Mouse (Mus musculus) MEL (cell line): ENCODE measurements around the gene Amh. TPM values are rescaled to one million over a fixed set of nuclear protein-coding genes. Genes with fewer than 3 reads are reported as not detected.

Experiments
- DNase-seq: peaks from one replicate; pipeline ENCODE4 v3.0.0; 2011; ENCODE audit warnings: low read depth, low spot score
- H3K27ac ChIP-seq: 2 replicates; pipeline ENCODE4 v1.5.1; 2012; ENCODE audit warnings: low read depth, mild to moderate bottlenecking, control low read depth, low read length, moderate library complexity; ENCODE audit not compliant: control insufficient read depth
- H3K27me3 ChIP-seq, 2 experiments: fragments of 150-350 bp in 1 of 2; sonication (generic) in 1 of 2; 2 replicates each; pipeline ENCODE4 v1.6.1; 2012; ENCODE audit warnings: low read length in 2 of 2, mild to moderate bottlenecking in 2 of 2, improper control_type of control experiment in 1 of 2, moderate library complexity in 1 of 2; ENCODE audit not compliant: insufficient read depth in 2 of 2, control insufficient read depth in 1 of 2
- H3K36me3 ChIP-seq, 2 experiments: 2 replicates each; pipeline ENCODE4 v1.6.1; 2012 to 2014; ENCODE audit warnings: low read length in 2 of 2, improper control_type of control experiment in 1 of 2, inconsistent platforms in 1 of 2, mild to moderate bottlenecking in 1 of 2; ENCODE audit not compliant: insufficient read depth in 2 of 2, control insufficient read depth in 1 of 2
- H3K4me1 ChIP-seq, 2 experiments: fragments of 150-350 bp in 1 of 2; sonication (generic) in 1 of 2; 2 replicates each; pipeline ENCODE4 v1.6.1; 2012; ENCODE audit warnings: low read length in 2 of 2, improper control_type of control experiment in 1 of 2, mild to moderate bottlenecking in 1 of 2; ENCODE audit not compliant: insufficient read depth in 2 of 2, control insufficient read depth in 1 of 2
- H3K4me3 ChIP-seq, 2 experiments: fragments of 150-350 bp in 1 of 2; sonication (generic) in 1 of 2; 2 replicates each; pipeline ENCODE4 v1.5.1; 2012; ENCODE audit warnings: low read depth in 2 of 2, low read length in 2 of 2, mild to moderate bottlenecking in 2 of 2, moderate library complexity in 2 of 2, control low read depth in 1 of 2, improper control_type of control experiment in 1 of 2; ENCODE audit not compliant: control insufficient read depth in 1 of 2, insufficient read depth in 1 of 2
- H3K79me2 ChIP-seq: 2 replicates; pipeline ENCODE4 v1.6.1; 2012; ENCODE audit warnings: mild to moderate bottlenecking, low read length, moderate library complexity; ENCODE audit not compliant: control insufficient read depth, poor library complexity, insufficient read depth
- H3K9ac ChIP-seq: 2 replicates; pipeline ENCODE4 v1.6.1; 2012; ENCODE audit warnings: low read depth, mild to moderate bottlenecking, control low read depth, low read length, moderate library complexity; ENCODE audit not compliant: control insufficient read depth, poor library complexity, severe bottlenecking
- H3K9me3 ChIP-seq: fragments of 150-350 bp; sonication (generic); replicated peaks from 2 replicates; pipeline ENCODE4 v1.6.1; 2012; ENCODE audit warnings: mild to moderate bottlenecking, low read length, improper control_type of control experiment, moderate library complexity; ENCODE audit not compliant: insufficient read depth
- CHD1 ChIP-seq: IDR thresholded peaks from 2 replicates; pipeline ENCODE4 v1.6.1; 2012; ENCODE audit warnings: low read depth, mild to moderate bottlenecking, inconsistent platforms, low read length, improper control_type of control experiment
- CHD2 ChIP-seq: IDR thresholded peaks from 2 replicates; pipeline ENCODE4 v1.6.1; 2011; ENCODE audit warnings: low read length, improper control_type of control experiment
- CTCF ChIP-seq, 3 experiments: IDR thresholded peaks in 2 of 3; conservative IDR thresholded peaks in 1 of 3; 2 replicates each; pipeline ENCODE4 v1.5.1; 2011 to 2012; ENCODE audit warnings: low read length in 3 of 3, low read depth in 2 of 3, mild to moderate bottlenecking in 2 of 3, improper control_type of control experiment in 1 of 3, inconsistent platforms in 1 of 3, mixed read lengths in 1 of 3, moderate library complexity in 1 of 3; ENCODE audit not compliant: control insufficient read depth in 1 of 3, insufficient read depth in 1 of 3, poor library complexity in 1 of 3, severe bottlenecking in 1 of 3
- ELF1 ChIP-seq: IDR thresholded peaks from 2 replicates; pipeline ENCODE4 v1.6.1; 2014; ENCODE audit warnings: low read depth, mild to moderate bottlenecking, inconsistent platforms, low read length, improper control_type of control experiment, moderate library complexity
- EP300 ChIP-seq, 2 experiments: IDR thresholded peaks; 2 replicates each; pipeline ENCODE4 v1.6.1; 2011; ENCODE audit warnings: improper control_type of control experiment in 2 of 2, low read length in 2 of 2, low read depth in 1 of 2, mild to moderate bottlenecking in 1 of 2
- ETS1 ChIP-seq: IDR thresholded peaks from 2 replicates; pipeline ENCODE4 v1.6.1; 2012; ENCODE audit warnings: low read depth, mild to moderate bottlenecking, inconsistent platforms, low read length, improper control_type of control experiment, moderate library complexity
- HCFC1 ChIP-seq: IDR thresholded peaks from 2 replicates; pipeline ENCODE4 v1.6.1; 2012; ENCODE audit warnings: low read depth, mild to moderate bottlenecking, inconsistent platforms, low read length, improper control_type of control experiment, moderate library complexity
- JUND ChIP-seq: IDR thresholded peaks from 2 replicates; pipeline ENCODE4 v1.6.1; 2011; ENCODE audit warnings: low read depth, mild to moderate bottlenecking, improper control_type of control experiment, low read length
- MAFK ChIP-seq: IDR thresholded peaks from 2 replicates; pipeline ENCODE4 v1.6.1; 2011; ENCODE audit warnings: low read depth, mild to moderate bottlenecking, low read length, improper control_type of control experiment, borderline replicate concordance
- MAZ ChIP-seq: IDR thresholded peaks from 2 replicates; pipeline ENCODE4 v1.6.1; 2012; ENCODE audit warnings: low read depth, mild to moderate bottlenecking, inconsistent platforms, low read length, improper control_type of control experiment
- MEF2A ChIP-seq: IDR thresholded peaks from 2 replicates; pipeline ENCODE4 v1.6.1; 2014; ENCODE audit warnings: low read depth, mild to moderate bottlenecking, inconsistent platforms, low read length, improper control_type of control experiment; ENCODE audit not compliant: poor library complexity, insufficient replicate concordance, severe bottlenecking; ENCODE audit errors: extremely low read depth
- MXI1 ChIP-seq: IDR thresholded peaks from 2 replicates; pipeline ENCODE4 v1.6.1; 2011; ENCODE audit warnings: mild to moderate bottlenecking, low read depth, low read length, improper control_type of control experiment
- MYB ChIP-seq: IDR thresholded peaks from 2 replicates; pipeline ENCODE4 v1.6.1; 2011; ENCODE audit warnings: mild to moderate bottlenecking, low read depth, low read length, improper control_type of control experiment
- NELFE ChIP-seq: IDR thresholded peaks from 2 replicates; pipeline ENCODE4 v1.6.1; 2011; ENCODE audit warnings: low read depth, low read length, improper control_type of control experiment
- NRF1 ChIP-seq: IDR thresholded peaks from 2 replicates; pipeline ENCODE4 v1.6.1; 2014; ENCODE audit warnings: low read depth, mild to moderate bottlenecking, inconsistent platforms, low read length, improper control_type of control experiment, moderate library complexity; ENCODE audit not compliant: poor library complexity, insufficient read depth, severe bottlenecking
- POLR2A ChIP-seq, 2 experiments: IDR thresholded peaks; 2 replicates each; pipeline ENCODE4 v1.6.1; 2011 to 2012; ENCODE audit warnings: low read length in 2 of 2, mild to moderate bottlenecking in 2 of 2, control low read depth in 1 of 2, improper control_type of control experiment in 1 of 2, low read depth in 1 of 2, moderate library complexity in 1 of 2; ENCODE audit not compliant: control insufficient read depth in 1 of 2, insufficient read depth in 1 of 2, poor library complexity in 1 of 2
- POLR2AphosphoS2 ChIP-seq: IDR thresholded peaks from 2 replicates; pipeline ENCODE4 v1.6.1; 2011; ENCODE audit warnings: low read length, improper control_type of control experiment
- RAD21 ChIP-seq: IDR thresholded peaks from 2 replicates; pipeline ENCODE4 v1.6.1; 2011; ENCODE audit warnings: mild to moderate bottlenecking, low read depth, low read length, improper control_type of control experiment
- RCOR1 ChIP-seq: IDR thresholded peaks from 2 replicates; pipeline ENCODE4 v1.6.1; 2012; ENCODE audit warnings: low read depth, mild to moderate bottlenecking, inconsistent platforms, low read length, improper control_type of control experiment
- SIN3A ChIP-seq: IDR thresholded peaks from 2 replicates; pipeline ENCODE4 v1.6.1; 2012; ENCODE audit warnings: low read length, improper control_type of control experiment, inconsistent platforms
- TAL1 ChIP-seq: IDR thresholded peaks from 2 replicates; pipeline ENCODE4 v1.6.1; 2012; ENCODE audit warnings: mild to moderate bottlenecking, inconsistent platforms, low read length, moderate library complexity, mixed read lengths
- TBP ChIP-seq: IDR thresholded peaks from 2 replicates; pipeline ENCODE4 v1.8.0; 2011; ENCODE audit warnings: low read depth, low read length, improper control_type of control experiment
- UBTF ChIP-seq: IDR thresholded peaks from 2 replicates; pipeline ENCODE4 v1.6.1; 2012; ENCODE audit warnings: low read depth, mild to moderate bottlenecking, inconsistent platforms, low read length, improper control_type of control experiment, moderate library complexity, borderline replicate concordance; ENCODE audit not compliant: insufficient read depth
- USF1 ChIP-seq: IDR thresholded peaks from 2 replicates; pipeline ENCODE4 v1.6.1; 2014; ENCODE audit warnings: low read depth, mild to moderate bottlenecking, inconsistent platforms, low read length, improper control_type of control experiment, moderate library complexity
- USF2 ChIP-seq, 2 experiments: IDR thresholded peaks; 2 replicates each; pipeline ENCODE4 v1.6.1; 2011 to 2012; ENCODE audit warnings: improper control_type of control experiment in 2 of 2, low read length in 2 of 2, borderline replicate concordance in 1 of 2, inconsistent platforms in 1 of 2, low read depth in 1 of 2, mild to moderate bottlenecking in 1 of 2; ENCODE audit not compliant: insufficient read depth in 1 of 2
- ZKSCAN1 ChIP-seq: IDR thresholded peaks from 2 replicates; pipeline ENCODE4 v1.6.1; 2012; ENCODE audit warnings: low read depth, mild to moderate bottlenecking, inconsistent platforms, low read length, improper control_type of control experiment, moderate library complexity
- ZMIZ1 ChIP-seq: IDR thresholded peaks from 2 replicates; pipeline ENCODE4 v1.6.1; 2012; ENCODE audit warnings: low read depth, mild to moderate bottlenecking, inconsistent platforms, low read length, improper control_type of control experiment, moderate library complexity
- ZNF384 ChIP-seq: IDR thresholded peaks from 2 replicates; pipeline ENCODE4 v1.6.1; 2012; ENCODE audit warnings: low read depth, mild to moderate bottlenecking, inconsistent platforms, low read length, improper control_type of control experiment
- polyA plus RNA-seq, 2 experiments: library from polyadenylated mRNA; stranded (reverse) in 1 of 2; unstranded in 1 of 2; fragments of >175 nt in 1 of 2; fragments of >200 nt in 1 of 2; gene quantifications; 2 replicates each; pipeline versions ENCODE4 v1.2.1 to v1.2.4; 2012; ENCODE audit warnings: low replicate concordance in 2 of 2, low read depth in 1 of 2; ENCODE audit not compliant: insufficient read length in 2 of 2, insufficient read depth in 1 of 2, missing spikeins in 1 of 2
- total RNA-seq: library from RNA; depleted of rRNA; stranded (reverse); fragments of 300-350 nt; gene quantifications from 2 replicates; pipeline ENCODE4 v1.2.3, GENCODE M21; 2012

Amh gene
- total and polyA plus RNA-seq, 3 experiments: 0.42 to 1.1 TPM; not detected in 1

DNA sequence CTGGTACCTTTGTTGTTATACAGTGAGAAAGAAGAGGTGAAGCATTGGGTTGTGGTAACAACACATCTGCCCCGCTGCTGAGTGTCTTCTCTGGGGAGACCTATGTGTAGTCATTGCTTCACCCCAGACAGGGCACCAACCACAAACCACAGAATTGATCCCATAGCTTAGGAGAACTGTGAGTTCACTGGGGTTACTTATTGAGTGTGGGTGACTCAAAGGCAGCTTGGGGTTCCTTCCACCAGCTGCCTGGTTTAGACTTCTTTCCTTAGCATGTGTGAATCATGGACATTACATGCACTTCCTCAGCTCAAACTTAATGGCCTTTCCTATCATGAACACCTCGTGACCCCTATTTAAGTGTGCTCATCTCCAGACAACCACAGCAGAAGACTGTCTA, 41.5 kb upstream of the Amh start:
- Histone ChIP-seq H3K27ac (no peak overlapping the region), H3K27me3 (no peaks in the 10 kb centered on the region), H3K4me1 (no peaks in the 10 kb centered on the region), H3K4me3 (no peak overlapping the region), H3K9ac (no peak overlapping the region), H3K9me3 (no peaks in the 10 kb centered on the region), H3K79me2 (peaks cover 53% of the 10 kb centered on the region), H3K36me3 (peaks cover 0 to 21% of the 10 kb centered on the region in 2 experiments; a peak in 2 of 4 replicates)
- DNase-seq: no peak
- TF ChIP-seq CHD2: no peak
- no peak for TF ChIP-seq CTCF (IDR thresholded peaks at IDR 0.05 in 2 of 3, conservative IDR thresholded peaks at IDR 0.05 in 1 of 3; ENCODE audit: control insufficient read depth in 1 of 3, insufficient read depth in 1 of 3, low read depth in 2 of 3, low read length in 3 of 3, poor library complexity in 1 of 3, severe bottlenecking in 1 of 3)
- no peak for TF ChIP-seq MEF2A
- no peak for TF ChIP-seq TBP
- no peak for TF ChIP-seq TAL1

- Histone ChIP-seq H3K27ac (no peak overlapping the region), H3K4me1 (no peaks in the 10 kb centered on the region), H3K9me3 (no peaks in the 10 kb centered on the region)
Observed at GRCm38 (mm10) chr10:80765746-80766145, 39.3 kb upstream of the Amh start.

GRCm38 (mm10) chr10:80766161-80766815, 38.8 kb upstream of the Amh start:
- Histone ChIP-seq H3K36me3 (peaks cover 0 to 32% of the 10 kb centered on the region in 2 experiments; a peak in 2 of 4 replicates), H3K27me3 (no peaks in the 10 kb centered on the region), H3K9ac (no peak overlapping the region), H3K9me3 (no peaks in the 10 kb centered on the region), H3K79me2 (peaks cover 25% of the 10 kb centered on the region), H3K27ac (no peak overlapping the region), H3K4me1 (no peaks in the 10 kb centered on the region), H3K4me3 (no peak overlapping the region)
- DNase-seq: no peak
- TF ChIP-seq USF2 (IDR thresholded peaks at IDR 0.05; ENCODE audit: borderline replicate concordance in 1 of 2, insufficient read depth in 1 of 2, low read depth in 1 of 2, low read length in 2 of 2) (no peak), ZKSCAN1 (no peak), EP300 (IDR thresholded peaks at IDR 0.05; ENCODE audit: low read depth in 1 of 2, low read length in 2 of 2) (no peak), MXI1 (no peak), ZMIZ1 (no peak), HCFC1 (no peak), TBP (no peak), RAD21 (no peak), NRF1 (no peak), CHD1 (no peak), MEF2A (no peak), SIN3A (no peak), UBTF (no peak), JUND (no peak), ZNF384 (no peak), MYB (no peak), POLR2A (IDR thresholded peaks at IDR 0.05; ENCODE audit: control insufficient read depth in 1 of 2, insufficient read depth in 1 of 2, low read depth in 1 of 2, low read length in 2 of 2, poor library complexity in 1 of 2) (no peak)

More at GRCm38 (mm10) chr10:80765746-80766145, 39.3 kb upstream of the Amh start:
- H3K9ac ChIP-seq: no peak overlapping the region
- TF ChIP-seq NELFE (no peak), HCFC1 (no peak), MAFK (no peak), ELF1 (no peak), MXI1 (no peak), MYB (no peak), USF1 (no peak), EP300 (IDR thresholded peaks at IDR 0.05; ENCODE audit: low read depth in 1 of 2, low read length in 2 of 2) (no peak), JUND (no peak), POLR2AphosphoS2 (no peak), ETS1 (no peak), RAD21 (no peak), RCOR1 (no peak), MAZ (no peak)
- TF ChIP-seq, all 39 proteins: peak for 0
- Histone ChIP-seq H3K79me2 (peaks cover 31% of the 10 kb centered on the region), H3K36me3 (peaks cover 0 to 27% of the 10 kb centered on the region in 2 experiments; a peak in 2 of 4 replicates), H3K27me3 (no peaks in the 10 kb centered on the region), H3K4me3 (no peak overlapping the region)
- DNase-seq: no peak
